Mouse (Mus musculus): ENCODE measurements at regions not wholly inside any gene's neighbourhood (a gene's known extent, or its start where the extent isn't known, plus 50 kb on each side); places are given as distances from the start of the nearest gene placed in this dataset.

- peak overlapping the region; percentile 98 for H3K4me3 ChIP-seq
- H3K9ac ChIP-seq: peak overlapping the region; percentile 99
- 0% methylated on average over 9 of the region's 9 CpGs for WGBS
- peak overlapping the region; percentile 70 for H3K4me2 ChIP-seq
- no peaks in the 10 kb centered on the region for H3K9me3 ChIP-seq
- no peaks in the 10 kb centered on the region for H3K27me3 ChIP-seq
- H3K27ac ChIP-seq: peak overlapping the region; percentile 99
- no peak for ATAC-seq (ENCODE audit: low FRiP score)
- H3K36me3 ChIP-seq: no peaks in the 10 kb centered on the region
- H3K4me1 ChIP-seq (replicated peaks): peaks cover 39% of the 10 kb centered on the region
Observed at GRCm38 (mm10) chr13:107888231-107888555, 156.1 kb upstream of the Smim15 start.

DNA sequence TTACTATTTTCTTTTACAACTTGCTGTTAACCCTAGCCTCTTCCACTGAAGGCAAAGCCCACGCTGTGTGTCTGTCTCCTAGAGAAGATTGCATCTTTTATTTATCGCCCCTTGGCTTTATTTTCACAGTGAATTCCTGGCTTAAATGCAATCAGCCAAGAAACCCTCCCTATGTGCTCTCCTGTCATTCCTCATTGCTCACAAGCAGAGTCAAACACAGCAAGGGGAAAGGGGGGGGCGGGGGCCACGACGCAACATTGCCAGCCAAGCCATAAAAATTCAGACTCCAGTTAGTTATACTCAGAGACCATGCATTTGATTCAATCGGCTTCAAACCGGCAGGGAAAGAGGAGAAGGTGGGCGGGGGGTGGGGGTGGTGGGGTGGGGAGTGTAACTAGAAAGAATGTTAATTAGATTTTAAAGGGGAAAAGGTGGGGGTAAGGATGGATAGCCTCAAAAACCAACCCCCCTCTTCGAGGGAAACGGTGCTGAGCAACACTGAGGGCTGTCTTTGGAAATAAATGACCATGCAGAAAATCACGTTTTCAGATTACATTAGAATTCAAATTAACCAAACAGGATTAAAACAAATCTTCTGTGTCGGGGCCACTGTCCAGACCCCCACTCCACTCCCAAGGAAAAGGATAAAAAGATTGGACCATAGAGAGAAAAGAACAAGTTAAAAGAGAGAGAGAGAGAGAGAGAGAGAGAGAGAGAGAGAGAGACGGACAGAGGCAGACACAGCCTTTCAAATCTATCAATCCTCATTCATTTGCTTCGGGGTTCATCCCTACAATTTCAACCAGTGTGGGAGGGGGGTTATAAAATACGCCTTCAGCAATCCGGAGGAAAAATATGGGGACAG lies 156.6 kb upstream of the Smim15 start:
- ATAC-seq (ENCODE audit: low FRiP score): no peak
- under 1% methylated on average over 16 of the region's 16 CpGs for WGBS
- H3K4me1 ChIP-seq (replicated peaks): peaks cover 45% of the 10 kb centered on the region
- no peaks in the 10 kb centered on the region for H3K9me3 ChIP-seq
- H3K4me3 ChIP-seq: peak overlapping the region; percentile 98
- H3K36me3 ChIP-seq: no peaks in the 10 kb centered on the region
- no peaks in the 10 kb centered on the region for H3K27me3 ChIP-seq
- H3K27ac ChIP-seq: peak overlapping the region; percentile 99
- H3K9ac ChIP-seq: peak overlapping the region; percentile 99
- H3K4me2 ChIP-seq: peak overlapping the region; percentile 70

- Histone ChIP-seq H3K4me2 (peak overlapping the region; percentile 34), H3K9me3 (no peaks in the 10 kb centered on the region), H3K9ac (peak overlapping the region; percentile 25; the same call in 1 of the 2 replicates), H3K27me3 (no peaks in the 10 kb centered on the region), H3K4me3 (no peak overlapping the region), H3K27ac (peak overlapping the region; percentile 20; the same call in 1 of the 2 replicates), H3K4me1 (replicated peaks) (peaks cover 53% of the 10 kb centered on the region), H3K36me3 (peaks cover 5% of the 10 kb centered on the region; the same call in 1 of the 2 replicates)
- WGBS: 71% methylated on average over 3 of the region's 3 CpGs
- no peak for ATAC-seq (ENCODE audit: low FRiP score)
Observed at GRCm38 (mm10) chr13:107884836-107885235, 159.4 kb upstream of the Smim15 start.

DNA sequence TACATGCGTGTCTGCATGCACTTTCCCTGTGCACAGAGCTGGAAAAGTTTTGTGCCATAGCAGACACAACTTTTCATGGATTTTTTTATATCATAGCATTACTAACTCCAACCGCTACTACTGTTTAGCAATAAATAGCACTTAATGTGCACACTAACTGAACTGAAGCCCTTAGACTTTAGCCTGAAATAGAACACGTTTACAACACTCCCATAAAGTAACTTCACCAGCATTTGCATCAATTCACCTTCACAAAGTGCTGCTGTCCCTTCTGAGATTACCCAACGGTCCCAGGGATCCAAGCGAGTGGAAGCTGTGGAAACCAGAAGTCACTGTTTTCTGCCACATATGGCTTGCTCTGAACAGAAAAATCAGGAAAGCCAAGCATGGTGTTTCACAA lies 161.9 kb upstream of the Smim15 start:
- Histone ChIP-seq H3K27ac (no peak overlapping the region), H3K36me3 (peaks cover 5% of the 10 kb centered on the region; the same call in 1 of the 2 replicates), H3K27me3 (no peaks in the 10 kb centered on the region), H3K4me3 (no peak overlapping the region), H3K9ac (no peak overlapping the region), H3K4me1 (replicated peaks) (peaks cover 58% of the 10 kb centered on the region), H3K9me3 (no peaks in the 10 kb centered on the region), H3K4me2 (no peak overlapping the region)
- ATAC-seq (ENCODE audit: low FRiP score): no peak
- WGBS: 85% methylated on average over 5 of the region's 5 CpGs

- Histone ChIP-seq H3K9me3 (no peaks in the 10 kb centered on the region), H3K4me2 (no peak overlapping the region), H3K36me3 (peaks cover 5% of the 10 kb centered on the region; the same call in 1 of the 2 replicates), H3K4me1 (replicated peaks) (peaks cover 59% of the 10 kb centered on the region), H3K4me3 (no peak overlapping the region), H3K9ac (no peak overlapping the region), H3K27me3 (no peaks in the 10 kb centered on the region), H3K27ac (no peak overlapping the region)
- ATAC-seq (ENCODE audit: low FRiP score): no peak
- WGBS: 96% methylated on average over 2 of the region's 2 CpGs
Observed at GRCm38 (mm10) chr13:107880551-107880950, 163.7 kb upstream of the Smim15 start.

DNA sequence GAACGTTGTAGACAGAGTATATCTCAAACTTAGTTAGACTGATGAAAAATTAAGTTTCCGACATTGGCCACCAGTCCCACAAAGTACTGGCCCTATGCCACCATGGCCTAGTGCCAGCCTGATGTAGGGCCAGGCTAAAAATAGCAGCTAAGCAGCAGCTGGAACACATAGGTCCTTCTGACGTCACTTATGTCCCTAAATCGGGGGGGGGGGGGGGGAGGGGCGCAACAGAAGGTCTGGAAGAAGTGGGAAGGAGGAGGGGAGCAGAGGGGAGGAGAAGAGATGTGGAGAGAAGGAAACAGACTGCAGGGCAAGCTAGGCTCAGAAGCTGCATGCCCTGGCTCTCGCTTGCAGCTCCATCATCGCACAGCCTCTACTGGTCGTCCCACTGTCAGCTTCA lies 164.7 kb upstream of the Smim15 start:
- H3K9me3 ChIP-seq: no peaks in the 10 kb centered on the region
- peaks cover 5% of the 10 kb centered on the region; the same call in 1 of the 2 replicates for H3K36me3 ChIP-seq
- H3K4me3 ChIP-seq: no peak overlapping the region
- WGBS: 71% methylated on average over 7 of the region's 8 CpGs
- ATAC-seq (ENCODE audit: low FRiP score): no peak
- no peak overlapping the region for H3K4me2 ChIP-seq
- H3K9ac ChIP-seq: no peak overlapping the region
- H3K4me1 ChIP-seq (replicated peaks): peaks cover 63% of the 10 kb centered on the region
- H3K27ac ChIP-seq: no peak overlapping the region
- no peaks in the 10 kb centered on the region for H3K27me3 ChIP-seq

DNA sequence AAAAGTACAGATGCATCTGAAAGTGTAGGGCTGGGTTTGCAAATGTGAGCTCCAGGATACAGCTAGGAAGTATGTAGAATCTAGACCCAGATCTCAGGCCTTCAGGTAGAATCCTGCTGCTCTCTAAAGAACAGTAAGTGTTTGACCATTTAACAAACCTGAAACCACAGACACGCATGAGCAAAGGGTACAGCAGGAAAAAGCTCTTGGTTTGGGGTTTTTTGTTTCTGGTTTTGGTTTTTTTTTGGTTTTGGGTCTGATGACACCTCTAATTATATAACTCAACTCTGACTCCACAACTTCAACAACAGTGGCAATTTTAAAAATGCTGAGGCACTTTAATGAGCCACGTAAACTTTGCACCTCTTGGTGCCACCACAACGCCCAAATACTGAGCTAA lies 165.3 kb upstream of the Smim15 start:
- 95% methylated on average over 3 of the region's 3 CpGs for WGBS
- ATAC-seq (ENCODE audit: low FRiP score): no peak
- Histone ChIP-seq H3K4me3 (no peak overlapping the region), H3K27me3 (no peaks in the 10 kb centered on the region), H3K9me3 (no peaks in the 10 kb centered on the region), H3K27ac (no peak overlapping the region), H3K4me1 (replicated peaks) (peaks cover 61% of the 10 kb centered on the region), H3K36me3 (peaks cover 5% of the 10 kb centered on the region; the same call in 1 of the 2 replicates), H3K4me2 (no peak overlapping the region), H3K9ac (no peak overlapping the region)

DNA sequence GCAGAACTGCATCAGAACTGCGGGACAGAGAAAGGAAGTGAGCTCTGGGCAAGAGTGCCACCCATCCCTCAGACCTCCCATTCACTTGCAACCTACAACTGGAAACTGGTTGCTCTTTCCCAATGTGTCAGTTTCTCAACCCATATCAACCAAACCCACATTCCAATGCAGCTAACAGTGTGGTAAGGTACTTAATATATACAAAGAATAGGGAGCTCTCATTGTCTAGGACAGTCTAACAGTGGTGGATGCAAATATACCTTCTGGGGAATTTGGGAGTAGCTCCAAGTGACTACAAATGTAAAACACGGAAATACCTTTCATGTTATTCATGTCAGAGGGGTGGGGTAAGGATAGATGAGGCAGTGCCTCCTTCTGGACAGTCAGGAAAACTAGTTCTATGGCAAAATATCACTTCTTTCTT lies 171.0 kb upstream of the Smim15 start:
- H3K4me2 ChIP-seq: no peak overlapping the region
- H3K27me3 ChIP-seq: no peaks in the 10 kb centered on the region
- H3K9ac ChIP-seq: no peak overlapping the region
- ATAC-seq (ENCODE audit: low FRiP score): no peak
- no peak overlapping the region for H3K4me3 ChIP-seq
- WGBS: 61% methylated on average over 2 of the region's 2 CpGs
- no peak overlapping the region for H3K27ac ChIP-seq
- no peaks in the 10 kb centered on the region for H3K9me3 ChIP-seq
- no peaks in the 10 kb centered on the region for H3K36me3 ChIP-seq
- H3K4me1 ChIP-seq (replicated peaks): peaks cover 57% of the 10 kb centered on the region

- Histone ChIP-seq H3K9ac (no peak overlapping the region), H3K27me3 (no peaks in the 10 kb centered on the region), H3K4me2 (no peak overlapping the region), H3K36me3 (no peaks in the 10 kb centered on the region), H3K9me3 (no peaks in the 10 kb centered on the region), H3K27ac (no peak overlapping the region), H3K4me3 (no peak overlapping the region), H3K4me1 (replicated peaks) (peaks cover 60% of the 10 kb centered on the region)
- no peak for ATAC-seq (ENCODE audit: low FRiP score)
- WGBS: 73% methylated on average over 8 of the region's 8 CpGs
Observed at GRCm38 (mm10) chr13:107872574-107872973, 171.7 kb upstream of the Smim15 start.

GRCm38 (mm10) chr13:107872137-107872536 lies 172.1 kb upstream of the Smim15 start:
- Histone ChIP-seq H3K4me2 (no peak overlapping the region), H3K9me3 (no peaks in the 10 kb centered on the region), H3K4me1 (replicated peaks) (peaks cover 59% of the 10 kb centered on the region), H3K9ac (no peak overlapping the region), H3K27ac (no peak overlapping the region), H3K4me3 (no peak overlapping the region), H3K27me3 (no peaks in the 10 kb centered on the region), H3K36me3 (no peaks in the 10 kb centered on the region)
- 71% methylated on average over 10 of the region's 10 CpGs for WGBS
- ATAC-seq (ENCODE audit: low FRiP score): no peak; the same call in 1 of the 2 replicates

DNA sequence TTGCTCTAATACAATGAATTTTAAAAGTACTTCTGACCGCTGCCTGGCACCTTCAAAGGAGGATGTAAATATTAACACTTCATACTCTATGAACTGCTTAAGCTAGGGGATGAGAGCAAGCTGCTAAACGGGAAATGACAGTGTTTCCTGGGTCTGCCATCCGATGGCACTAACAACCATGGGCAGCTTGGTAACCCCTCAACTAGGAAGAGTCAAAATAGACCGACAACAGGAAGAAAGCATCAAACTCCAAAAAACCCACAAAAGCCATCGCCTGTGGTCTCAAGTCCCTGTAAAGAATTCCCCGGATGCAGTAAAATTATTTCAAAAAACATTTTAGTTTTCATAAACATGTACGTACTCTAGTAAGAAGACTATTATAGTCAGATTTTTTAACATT lies 175.3 kb upstream of the Smim15 start:
- no peak for ATAC-seq (ENCODE audit: low FRiP score)

DNA sequence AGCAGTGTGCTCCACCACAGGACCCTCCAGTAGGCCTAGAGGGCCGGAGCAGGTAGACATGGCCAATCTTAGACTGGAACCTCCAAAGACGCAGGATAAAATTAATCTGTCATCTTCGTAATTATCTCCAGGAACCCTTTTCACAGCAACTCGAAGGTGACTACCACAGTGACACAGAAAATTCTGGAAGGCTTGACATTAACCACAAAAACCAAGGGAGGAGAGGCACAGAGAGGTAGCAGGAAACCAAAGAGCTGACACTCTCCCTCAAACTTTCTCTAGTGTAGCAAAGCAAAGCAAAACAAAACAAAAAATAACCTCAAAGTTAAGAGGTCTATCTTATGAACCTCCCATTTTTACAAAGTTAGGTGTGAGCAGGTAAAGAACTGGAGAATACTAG lies 177.4 kb upstream of the Smim15 start:
- no peaks in the 10 kb centered on the region for H3K27me3 ChIP-seq
- H3K9ac ChIP-seq: no peak overlapping the region
- no peak overlapping the region for H3K27ac ChIP-seq
- no peak for ATAC-seq (ENCODE audit: low FRiP score)
- H3K4me1 ChIP-seq (replicated peaks): peaks cover 57% of the 10 kb centered on the region
- H3K9me3 ChIP-seq: no peaks in the 10 kb centered on the region
- H3K36me3 ChIP-seq: no peaks in the 10 kb centered on the region
- WGBS: 93% methylated on average over 4 of the region's 4 CpGs
- H3K4me2 ChIP-seq: no peak overlapping the region
- H3K4me3 ChIP-seq: no peak overlapping the region

More for the DNA sequence above, 175.3 kb upstream of the Smim15 start:
- Histone ChIP-seq H3K27me3 (no peaks in the 10 kb centered on the region), H3K36me3 (no peaks in the 10 kb centered on the region), H3K4me1 (replicated peaks) (peaks cover 58% of the 10 kb centered on the region), H3K9ac (no peak overlapping the region), H3K4me3 (no peak overlapping the region), H3K27ac (no peak overlapping the region), H3K9me3 (no peaks in the 10 kb centered on the region), H3K4me2 (no peak overlapping the region)
- 88% methylated on average over 7 of the region's 7 CpGs for WGBS
